Mouse (Mus musculus) spleen, embryonic (tissue): ENCODE data around the gene Izumo1.

Source experiments
- CTCF ChIA-PET: fragments of 350-600 bp; sonication (Branson Sonifier 250); formaldehyde crosslinking; loops from one replicate; lab custom pipeline; 2022; lab: Charles Lee

Izumo1 gene

DNA sequence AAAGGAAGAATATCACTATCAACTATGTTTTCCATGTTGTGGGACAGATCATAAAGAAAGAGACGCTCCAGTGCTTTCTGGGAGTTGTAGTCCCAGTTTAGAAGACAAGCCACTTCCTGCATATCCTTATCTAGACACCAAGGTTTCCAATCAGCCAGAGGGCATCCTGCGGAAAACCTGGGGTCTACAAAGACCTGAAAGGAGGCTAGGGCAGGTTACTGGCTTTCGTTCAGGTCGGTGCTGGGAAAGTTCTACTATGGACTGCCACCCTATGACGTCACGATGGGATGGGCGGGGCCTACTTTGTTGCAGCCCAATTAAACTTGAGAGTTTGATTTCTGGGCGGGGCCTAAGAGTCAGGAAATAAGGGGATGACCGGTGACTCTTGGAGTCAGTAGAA is at the start of gene Izumo1:
Gene Izumo1 (plus strand): TSS at position 369 of the 400 bp plus-strand sequence.
- CTCF ChIA-PET, result interaction anchor here (1.0 kb wide), 1 partner anchor 380 kb away, joined by 3 read pairs; no protein-coding TSS in a partner anchor

- CTCF ChIA-PET, result interaction anchor here (0.6 to 1.8 kb wide), 3 partner anchors 10 to 415 kb away, joined by 3 to 10 read pairs (median 6); no protein-coding TSS in a partner anchor
Observed at GRCm38 (mm10) chr7:45571966-45572365, 49.6 kb upstream of the Izumo1 start.

- CTCF ChIA-PET, result no interaction called here
Observed at GRCm38 (mm10) chr7:45573954-45574353, 47.7 kb upstream of the Izumo1 start.

DNA sequence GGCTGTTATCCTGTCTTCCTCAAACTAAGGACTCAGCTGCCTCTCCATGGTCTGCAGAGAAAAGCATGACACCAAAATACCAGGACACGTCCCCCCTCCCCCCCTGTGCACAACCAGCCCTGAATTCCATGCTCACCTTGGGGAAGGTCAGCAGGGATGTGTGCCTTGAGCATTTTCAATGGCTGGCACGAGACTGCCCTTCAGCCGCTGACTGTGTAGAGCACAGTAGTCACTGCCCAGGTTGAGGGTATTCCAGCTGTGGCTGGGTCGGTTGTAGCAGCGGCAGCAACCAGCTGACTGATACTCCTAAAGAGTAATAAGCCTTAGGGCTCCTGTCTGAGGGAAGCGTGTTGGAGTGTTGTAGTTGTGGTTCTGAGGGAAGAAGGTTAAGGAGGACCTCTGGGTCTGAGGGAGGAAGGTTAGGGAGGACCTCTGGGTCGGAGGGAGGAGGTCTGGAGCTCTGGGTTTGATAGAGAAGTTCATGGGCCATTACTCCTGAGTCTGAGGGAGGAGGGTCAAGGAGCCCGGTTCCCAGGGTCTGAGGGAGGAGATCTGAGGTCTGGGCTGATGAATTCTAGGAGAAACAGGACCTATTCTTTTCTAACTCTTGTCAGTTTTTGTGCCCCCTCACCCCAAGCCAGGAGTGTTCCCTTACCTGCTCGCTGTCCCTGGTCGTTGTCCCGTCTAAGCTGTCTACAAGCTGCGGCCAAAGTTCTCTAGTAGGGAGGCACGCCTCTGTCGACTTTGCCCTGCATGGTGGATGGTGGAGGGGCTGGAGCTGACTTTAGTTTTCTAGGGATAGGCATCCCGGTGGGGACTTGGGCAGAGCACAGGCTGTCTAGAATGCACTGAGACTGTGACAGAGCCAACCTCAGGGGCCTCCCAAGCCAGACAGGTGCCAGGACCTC is 46.9 kb upstream of the Izumo1 start:
- CTCF ChIA-PET, result no interaction called here

DNA sequence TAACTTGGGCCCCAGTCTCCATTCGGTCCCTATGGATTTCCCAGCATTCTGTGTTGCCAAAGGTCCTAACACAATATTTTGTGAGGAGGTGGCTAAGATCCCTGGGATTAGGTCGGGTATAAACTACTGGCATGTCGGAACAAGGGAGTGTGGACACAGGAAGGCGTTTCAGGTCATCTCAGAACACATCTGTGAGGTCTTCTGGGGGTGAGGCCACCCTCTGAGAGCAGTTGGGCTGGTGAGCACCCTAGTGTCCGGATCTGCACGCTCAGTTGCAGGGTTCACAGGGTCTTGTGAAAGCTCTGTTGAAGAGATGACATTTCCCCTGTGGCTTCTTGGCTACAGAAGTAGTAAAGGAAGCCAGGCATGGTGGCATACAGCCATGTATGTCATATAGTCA is 35.7 kb upstream of the Izumo1 start:
- CTCF ChIA-PET, result no interaction called here

DNA sequence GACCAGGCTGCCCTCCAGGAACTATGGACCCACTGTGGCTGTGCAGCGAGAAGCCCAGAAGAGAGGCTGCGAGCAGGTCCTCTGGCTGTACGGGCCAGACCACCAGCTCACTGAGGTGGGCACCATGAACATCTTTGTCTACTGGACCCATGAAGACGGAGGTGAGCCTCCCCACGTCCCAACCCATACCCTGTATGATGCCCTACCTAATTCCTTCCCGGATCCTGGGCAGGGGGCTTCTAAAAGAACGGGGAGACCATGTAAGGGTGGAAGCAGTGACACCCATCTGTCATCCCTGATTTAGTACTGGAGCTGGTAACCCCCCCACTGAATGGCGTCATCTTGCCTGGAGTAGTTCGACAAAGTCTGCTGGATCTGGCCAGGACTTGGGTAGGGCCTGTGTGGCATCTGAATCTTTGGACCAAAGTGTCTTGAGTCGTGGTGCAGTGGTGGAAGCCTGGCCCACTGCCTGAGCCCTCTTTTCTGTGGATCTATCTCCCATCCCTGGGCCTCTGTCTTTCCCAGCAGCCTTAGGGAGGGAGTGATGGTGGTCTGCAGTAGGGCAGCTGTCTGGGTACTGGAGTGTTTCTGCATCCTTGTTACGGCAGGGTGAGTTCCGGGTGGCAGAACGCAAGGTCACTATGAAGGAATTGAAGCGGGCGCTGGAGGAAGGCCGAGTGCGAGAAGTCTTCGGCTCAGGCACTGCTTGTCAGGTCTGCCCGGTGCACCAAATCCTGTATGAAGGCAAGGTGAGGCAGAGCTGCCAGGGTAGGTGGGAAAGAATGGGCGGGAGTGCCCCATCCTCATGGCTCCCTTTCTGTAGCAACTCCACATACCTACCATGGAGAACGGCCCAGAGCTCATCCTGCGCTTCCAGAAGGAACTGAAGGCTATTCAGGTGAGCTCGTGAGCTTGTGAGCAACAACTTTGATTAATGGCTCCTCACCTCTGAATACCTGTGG is 33.7 kb upstream of the Izumo1 start:
- CTCF ChIA-PET, result interaction anchor here (0.5 kb wide), 1 partner anchor 19 kb away, joined by 3 read pairs; no protein-coding TSS in a partner anchor

- CTCF ChIA-PET, result interaction anchor here (1.0 kb wide), 1 partner anchor 34 kb away, joined by 4 read pairs; no protein-coding TSS in a partner anchor
Observed at GRCm38 (mm10) chr7:45589173-45589572, 32.4 kb upstream of the Izumo1 start.

- CTCF ChIA-PET, result no interaction called here
Observed at GRCm38 (mm10) chr7:45589898-45590297, 31.7 kb upstream of the Izumo1 start.

GRCm38 (mm10) chr7:45590874-45591273 is 30.7 kb upstream of the Izumo1 start:
- CTCF ChIA-PET, result interaction anchor here (0.6 to 1.3 kb wide), 3 partner anchors 9 to 1122 kb away, joined by 3 to 4 read pairs (median 4); no protein-coding TSS in a partner anchor

DNA sequence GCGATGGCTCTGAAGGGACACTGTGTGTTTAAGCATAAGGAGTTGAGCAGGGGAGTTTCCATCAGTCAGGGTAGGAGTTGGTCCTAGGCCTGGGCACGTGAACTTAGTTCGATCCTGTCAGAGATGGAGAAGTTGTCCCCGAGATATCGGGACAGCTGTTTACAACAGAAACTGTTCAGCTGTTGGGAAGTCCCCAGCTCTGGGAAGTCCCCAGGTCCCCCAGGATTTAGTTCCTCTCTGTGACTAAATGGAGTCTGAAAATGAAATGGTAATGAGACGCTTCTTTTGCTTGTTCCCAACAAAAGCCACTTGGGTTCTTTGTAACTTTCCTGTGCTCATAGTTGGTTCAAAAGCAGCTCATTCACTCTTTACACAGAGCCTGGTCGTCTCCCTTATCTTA is 29.7 kb upstream of the Izumo1 start:
- CTCF ChIA-PET, result interaction anchor here (1.1 to 1.3 kb wide), 2 partner anchors 10 to 23 kb away, joined by 3 to 4 read pairs; no protein-coding TSS in a partner anchor

DNA sequence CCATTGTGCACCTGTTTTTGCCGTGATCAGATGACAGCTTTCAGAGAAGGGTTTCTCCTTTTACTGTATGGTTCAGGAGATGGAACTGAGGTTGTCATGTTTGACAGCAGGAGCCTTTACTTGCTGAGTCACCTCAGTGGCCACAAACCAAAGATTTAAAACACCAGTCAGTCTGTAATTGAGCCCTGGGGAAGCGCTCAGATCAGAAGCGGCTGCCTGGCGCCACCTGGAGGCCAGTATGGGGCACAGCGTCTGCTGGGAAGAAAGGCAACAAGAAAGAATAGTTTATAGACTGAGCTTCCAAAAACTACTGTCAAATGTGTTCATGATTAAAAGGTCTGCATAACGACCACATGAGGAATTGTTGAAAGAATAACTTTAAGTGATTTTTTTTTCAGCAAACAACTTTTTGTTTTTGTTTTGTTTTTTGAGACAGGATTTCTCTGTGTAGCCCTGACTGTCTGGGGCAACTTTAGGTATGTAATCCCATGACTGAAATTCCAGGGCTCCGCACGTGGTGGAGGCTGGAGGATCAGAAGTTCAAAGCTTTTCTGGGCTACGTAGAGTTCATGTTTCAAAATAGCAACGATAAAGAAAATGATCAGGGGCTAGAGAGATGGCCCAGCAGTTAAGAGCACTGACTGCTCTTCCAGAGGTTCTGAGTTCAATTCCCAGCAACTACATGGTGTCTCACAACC is 28.3 kb upstream of the Izumo1 start:
- CTCF ChIA-PET, result interaction anchor here (0.7 kb wide), 4 partner anchors 11 to 949 kb away, joined by 3 to 11 read pairs (median 6); no protein-coding TSS in a partner anchor

DNA sequence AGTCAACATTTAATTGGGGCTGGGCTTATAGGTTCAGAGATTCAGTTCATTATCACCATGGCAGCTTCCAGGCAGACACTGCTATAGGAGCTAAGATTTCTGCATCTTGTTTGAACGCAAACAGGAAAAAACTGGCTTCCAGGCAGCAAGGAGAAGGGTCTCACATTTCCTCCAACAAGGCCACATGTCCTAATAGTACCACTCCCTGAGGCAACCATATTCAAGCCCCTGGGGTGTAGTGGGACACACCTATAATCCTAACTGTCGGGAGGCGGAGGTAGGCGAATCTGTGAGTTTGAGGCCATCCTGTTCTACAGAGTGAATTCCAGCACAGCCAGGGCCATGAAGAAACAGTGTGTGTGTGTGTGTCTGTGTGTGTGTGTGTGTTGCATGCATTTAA is 26.4 kb upstream of the Izumo1 start:
- CTCF ChIA-PET, result interaction anchor here (0.8 kb wide), 1 partner anchor 1157 kb away, joined by 5 read pairs; no protein-coding TSS in a partner anchor

DNA sequence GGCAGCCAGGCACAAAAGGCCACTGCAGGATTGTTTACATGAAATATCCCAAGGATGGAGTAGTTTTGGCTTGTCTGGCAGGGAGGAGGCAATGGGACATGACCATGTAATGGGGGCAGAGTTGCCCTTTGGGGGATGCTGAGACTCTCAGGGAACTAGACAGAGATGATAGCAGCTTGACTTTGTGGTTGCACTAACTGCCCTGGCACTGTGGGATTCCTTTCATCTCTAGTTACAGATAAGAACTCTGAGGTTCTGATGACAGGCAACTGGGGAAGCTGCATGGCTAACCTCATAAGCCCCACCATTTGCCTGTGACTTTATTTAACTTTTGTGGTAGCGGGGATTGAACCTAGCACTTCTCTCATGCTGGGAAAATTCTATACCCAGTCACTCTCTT is 25.5 kb upstream of the Izumo1 start:
- CTCF ChIA-PET, result no interaction called here

DNA sequence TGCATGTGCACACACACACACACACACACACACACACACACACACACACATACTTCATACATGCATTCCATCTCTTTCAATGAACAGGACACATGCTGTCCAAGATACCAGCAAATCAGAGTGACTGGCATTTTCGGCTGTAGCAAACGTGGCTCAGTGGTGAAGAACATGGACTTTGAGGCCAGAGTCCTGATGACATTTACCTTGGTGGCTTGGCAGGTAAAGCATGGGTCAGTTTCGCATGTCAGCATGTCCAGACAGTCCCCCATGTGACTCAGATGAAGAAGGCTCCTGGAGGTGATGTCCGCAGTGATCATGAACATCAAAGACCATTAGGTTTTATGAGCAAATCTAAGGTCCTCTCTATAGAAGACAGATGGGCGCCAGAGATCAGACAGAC is 24.6 kb upstream of the Izumo1 start:
- CTCF ChIA-PET, result no interaction called here

DNA sequence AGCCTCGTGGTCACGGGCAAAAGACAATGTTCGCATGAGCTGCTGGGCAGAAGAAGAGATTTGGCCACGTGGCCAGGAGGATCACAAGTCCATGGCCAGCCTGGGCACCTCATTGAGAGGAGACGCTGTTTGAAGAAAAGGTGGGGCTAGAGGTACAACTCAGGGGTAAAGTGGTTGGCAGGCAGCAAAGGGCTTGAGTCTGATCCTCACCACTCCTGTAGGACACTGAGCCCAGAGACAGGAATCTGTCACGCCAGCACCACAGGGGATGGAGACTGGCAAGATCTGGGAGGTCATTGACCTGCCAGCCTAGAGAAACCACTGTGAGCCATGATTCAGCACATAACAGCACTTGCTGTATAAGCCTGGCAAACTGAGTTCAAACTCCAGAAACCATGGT is 24.1 kb upstream of the Izumo1 start:
- CTCF ChIA-PET, result no interaction called here

GRCm38 (mm10) chr7:45598960-45599879 is 22.4 kb upstream of the Izumo1 start:
- CTCF ChIA-PET, result interaction anchor here (0.7 kb wide), 1 partner anchor 122 kb away, joined by 9 read pairs; no protein-coding TSS in a partner anchor

- CTCF ChIA-PET, result no interaction called here
Observed at GRCm38 (mm10) chr7:45605704-45606289, 15.8 kb upstream of the Izumo1 start.

DNA sequence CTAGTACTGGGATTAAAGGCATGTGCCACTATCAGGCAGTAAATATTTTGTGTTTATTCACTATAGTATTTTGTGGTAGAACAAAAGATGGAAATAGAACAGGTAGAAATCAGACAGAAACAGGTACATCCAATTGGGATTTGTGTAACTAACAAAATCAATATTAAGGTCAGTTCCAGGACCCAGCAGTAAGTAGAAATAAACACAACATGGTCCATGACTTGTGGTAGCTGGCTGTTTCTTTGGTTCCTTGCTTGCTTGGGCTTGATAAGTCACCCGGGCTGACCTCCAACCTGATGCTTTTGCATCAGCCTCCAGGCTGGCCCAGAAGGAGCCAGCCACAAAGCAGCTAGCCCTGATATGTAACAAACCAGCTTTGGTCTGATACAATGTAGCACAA is 12.1 kb upstream of the Izumo1 start:
- CTCF ChIA-PET, result no interaction called here

DNA sequence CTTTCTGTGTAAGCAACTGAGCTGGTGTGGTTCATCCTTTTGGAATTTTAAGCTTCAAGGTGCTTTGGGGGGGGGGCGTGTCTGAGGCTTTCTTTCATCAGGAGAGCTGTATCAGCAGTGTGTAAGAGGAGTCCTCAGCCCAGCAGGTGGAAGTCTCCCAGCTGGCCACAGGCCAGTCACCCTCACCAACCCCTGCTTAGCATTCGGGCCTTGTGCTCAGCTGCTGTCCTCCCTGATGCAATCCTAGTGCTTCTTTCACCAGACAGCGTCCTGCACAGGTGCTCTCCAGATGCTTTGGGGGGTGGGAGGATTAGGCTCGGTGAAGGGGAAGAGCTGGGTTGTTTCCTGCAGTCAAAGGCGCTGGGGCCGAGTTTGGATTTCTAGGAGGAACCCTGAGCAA is 5.3 kb upstream of the Izumo1 start:
- CTCF ChIA-PET, result no interaction called here
